Mouse (Mus musculus) stomach, postnatal 0 days (tissue): ENCODE results near the gene Fgf22.

Experiments used
- CTCF ChIP-seq: IDR thresholded peaks from 2 replicates; pipeline ENCODE4 v1.5.1; 2016; ENCODE audit warnings: antibody characterized with exemption, low read depth, mild to moderate bottlenecking, moderate library complexity
- EP300 ChIP-seq: optimal IDR thresholded peaks from 2 replicates; pipeline ENCODE3; 2016; ENCODE audit warnings: antibody characterized with exemption

- TF ChIP-seq CTCF, result no peak
- no peak for TF ChIP-seq EP300
These were observed 11.7 kb upstream of the Fgf22 start for GRCm38 (mm10) chr10:79743161-79743560.
